25 mouse cellular contexts compared by ENCODE assay signal in the genomic region with DNA sequence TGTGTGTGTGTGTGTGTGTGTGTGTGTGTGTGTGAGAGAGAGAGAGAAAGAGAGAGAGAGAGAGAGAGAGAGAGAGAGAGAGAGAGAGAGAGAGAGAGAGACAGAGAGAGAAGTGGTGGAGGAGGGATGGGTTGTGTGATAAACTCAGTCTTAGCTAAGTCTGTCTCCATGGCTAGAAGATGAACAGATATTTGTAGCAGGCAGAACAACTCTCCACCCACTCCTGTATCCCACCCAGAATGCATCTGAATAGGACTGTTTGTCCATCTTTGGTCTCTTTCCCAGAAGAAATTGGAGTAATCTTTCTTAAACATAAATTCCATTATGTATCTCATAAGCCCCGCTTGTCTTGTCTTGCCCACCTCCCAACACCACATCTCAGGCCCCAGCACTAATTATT. TPM values are rescaled to one million over a fixed set of nuclear protein-coding genes. Genes with fewer than 3 reads are reported as not detected.
DNase-seq lines count a peak whose midpoint lies in the region; ATAC-seq and TF ChIP-seq lines count a peak whose summit lies in the region.
"Had no signal": no experiment of that assay in that cellular context is flagged by ENCODE, and none has a peak within 500 bp of the region (broad histone marks: within the 10 kb centered on the region; RNA-seq: fewer than 3 reads in every experiment).

No protein-coding gene starts in this region.

- H3K4me1 ChIP-seq in liver, embryonic 11.5 days (replicated peaks; ENCODE audit: control insufficient read depth, insufficient read depth, low read length) = no peaks in the 10 kb centered on the region

- ATAC-seq in frontal cortex, adult (ENCODE audit: low TSS enrichment) = 0 out of 2 replicates have a peak, but pooled peaks have one; percentile 58
- ATAC-seq in liver, embryonic 11.5 days (replicated peaks; ENCODE audit: low FRiP score) = no peak
- ATAC-seq: activated CD4-positive, CD25-positive, alpha-beta regulatory T cell, adult 4 months; CD4-positive, CD25-positive, alpha-beta regulatory T cell, adult 4 months; Patski had no signal

- no peaks in the 10 kb centered on the region for H3K9me3 ChIP-seq in liver, embryonic 11.5 days (ENCODE audit: control insufficient read depth, low read length)

- H3K36me3 ChIP-seq in liver, embryonic 11.5 days (ENCODE audit: control insufficient read depth, insufficient read depth, low read length) = no peaks in the 10 kb centered on the region
- H3K36me3 ChIP-seq: G1E had no signal

- no peak overlapping the region for H3K4me3 ChIP-seq in layer of hippocampus, adult 2 months
- H3K4me3 ChIP-seq in liver, embryonic 11.5 days (ENCODE audit: low read depth, low read length) = no peak overlapping the region

- no peaks in the 10 kb centered on the region for H3K27me3 ChIP-seq in liver, embryonic 11.5 days (replicated peaks; ENCODE audit: control insufficient read depth, insufficient read depth, low read length)
- H3K27me3 ChIP-seq: Patski had no signal

- 63% methylated on average over 1 of the region's 1 CpGs for WGBS in liver, embryonic 11.5 days

- peak overlapping the region; percentile 33; the same call in 1 of the 2 replicates for H3K27ac ChIP-seq in layer of hippocampus, adult 2 months
- H3K27ac ChIP-seq in liver, embryonic 11.5 days (ENCODE audit: low read depth, low read length) = no peak overlapping the region

- no peak for DNase-seq in frontal cortex, postnatal 14 days (ENCODE audit: low spot score in 2 of 2)
- no peak for DNase-seq in layer of hippocampus, adult 2 months (ENCODE audit: low spot score in 2 of 2)
- no peak for DNase-seq in layer of hippocampus, adult 9-10 months (ENCODE audit: low spot score)
- peak; percentile 27 for DNase-seq in brain, adult 2 months (ENCODE audit: low read depth, low spot score)
- DNase-seq in liver, embryonic 11.5 days (ENCODE audit: low spot score) = no peak
- DNase-seq: adrenal gland, adult 2 months; adrenal gland, adult 8-10 months; adrenal gland, postnatal 10 days; adrenal gland, postnatal 14 days; adrenal gland, postnatal 25 days; adrenal gland, postnatal 36 days; B cell, adult 2 months; cerebellum, adult 11 months; cerebellum, adult 11-12 months; cerebellum, adult 18-20 months; cerebellum, adult 2 months had no signal

- TF ChIP-seq CTCF in layer of hippocampus, adult 2 months (conservative IDR thresholded peaks at IDR 0.05) = no peak

- H3K4me2 ChIP-seq in liver, embryonic 11.5 days = no peak overlapping the region

- H3K9ac ChIP-seq in liver, embryonic 11.5 days (ENCODE audit: low read depth, low read length) = no peak overlapping the region

RNA-seq across cellular contexts. Expression of a gene that starts 20.8 kb away (rescaled TPM):
- 10 to 100 TPM; 83.1 to 83.2 TPM for total RNA-seq in layer of hippocampus, adult 2 months (2021)
- 0.77 and 0.82 TPM in 2 replicates for polyA plus RNA-seq in liver, embryonic 11.5 days (2014; fragmentation: Nextera tagmentation; extraction: Ambion mirVana)
- total RNA-seq: adrenal gland, adult 18-20 months; adrenal gland, adult 2 months; adrenal gland, adult 8-10 months; adrenal gland, postnatal 10 days; adrenal gland, postnatal 14 days; adrenal gland, postnatal 25 days; adrenal gland, postnatal 36 days; CH12.LX; MEL had no signal
- polyA plus RNA-seq: activated CD4-positive, CD25-positive, alpha-beta regulatory T cell, adult 4 months; adrenal gland, adult 2 months; C2C12; CD4-positive, CD25-positive, alpha-beta regulatory T cell, adult 4 months; G1E; Patski had no signal
